Mouse (Mus musculus): ENCODE measurements around the gene Por. TPM values are rescaled to one million over a fixed set of nuclear protein-coding genes. Genes with fewer than 3 reads are reported as not detected.
A peak's percentile ranks its signal among the peaks of the same experiment; 100 is the strongest.

Gene Por
- total and polyA plus RNA-seq, 3 experiments, result 63.0 to 93.6 (median 77.4) TPM

- no peaks in the 10 kb centered on the region for H3K27me3 ChIP-seq (ENCODE audit: control insufficient read depth, insufficient read depth, low read length)
- no peaks in the 10 kb centered on the region for H3K4me1 ChIP-seq (ENCODE audit: control insufficient read depth, insufficient read depth, low read length)
- H3K4me3 ChIP-seq, result no peak overlapping the region
- no peak overlapping the region for H3K9ac ChIP-seq (ENCODE audit: low read depth, low read length)
- H3K79me2 ChIP-seq (replicated peaks; ENCODE audit: control insufficient read depth, insufficient read depth, low read length), result no peaks in the 10 kb centered on the region
- no peak overlapping the region for H3K27ac ChIP-seq
- no peaks in the 10 kb centered on the region for H3K36me3 ChIP-seq (ENCODE audit: control insufficient read depth, insufficient read depth, low read length)
- 53% methylated on average over 1 of the region's 1 CpGs for WGBS
- intact Hi-C loops (cut with DNase I), result no loop called here
- DNase-seq, result no peak
- TF ChIP-seq CTCF (IDR thresholded peaks at IDR 0.05) (no peak), POLR2A (IDR thresholded peaks at IDR 0.05; ENCODE audit: insufficient read depth, low read depth, low read length) (no peak), EP300 (IDR thresholded peaks at IDR 0.05; ENCODE audit: insufficient read depth, low read depth, low read length) (no peak)
These were observed 81.2 kb downstream of the Por start for GRCm38 (mm10) chr5:135751041-135751440.

DNA sequence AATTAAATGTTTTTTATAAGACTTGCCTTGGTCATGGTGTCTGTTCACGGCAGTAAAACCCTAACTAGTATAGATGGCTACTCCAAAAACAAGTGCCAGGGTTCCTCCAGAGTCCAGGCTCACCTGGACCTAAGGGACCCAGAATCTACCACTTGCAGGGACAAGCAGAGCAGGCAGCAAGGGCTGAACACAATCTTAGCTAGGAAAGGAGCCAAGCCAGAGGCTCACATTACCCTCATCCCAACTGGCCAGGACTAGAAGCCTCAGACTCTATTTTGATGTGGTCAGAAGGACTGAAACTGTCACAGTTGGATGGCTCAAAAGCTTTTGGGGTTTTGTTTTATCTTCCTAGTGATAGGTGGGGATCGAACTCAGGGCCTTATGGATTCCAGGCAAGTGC lies 81.8 kb downstream of the Por start:
- Histone ChIP-seq H3K9ac (ENCODE audit: low read depth, low read length) (no peak overlapping the region), H3K36me3 (ENCODE audit: control insufficient read depth, insufficient read depth, low read length) (no peaks in the 10 kb centered on the region), H3K4me1 (ENCODE audit: control insufficient read depth, insufficient read depth, low read length) (no peaks in the 10 kb centered on the region), H3K4me3 (no peak overlapping the region), H3K27me3 (ENCODE audit: control insufficient read depth, insufficient read depth, low read length) (no peaks in the 10 kb centered on the region), H3K79me2 (replicated peaks; ENCODE audit: control insufficient read depth, insufficient read depth, low read length) (no peaks in the 10 kb centered on the region), H3K27ac (no peak overlapping the region)
- TF ChIP-seq CTCF (IDR thresholded peaks at IDR 0.05) (no peak), POLR2A (IDR thresholded peaks at IDR 0.05; ENCODE audit: insufficient read depth, low read depth, low read length) (no peak), EP300 (IDR thresholded peaks at IDR 0.05; ENCODE audit: insufficient read depth, low read depth, low read length) (no peak)
- no peak for DNase-seq
- 71% methylated on average over 2 of the region's 2 CpGs for WGBS
- intact Hi-C loops (cut with DNase I), result no loop called here

- intact Hi-C loops (cut with DNase I), result loop anchor here (2.0 to 5.0 kb wide), 3 partner anchors 133 to 360 kb away; no protein-coding TSS in a partner anchor
- WGBS, result 77% methylated on average over 3 of the region's 3 CpGs
- Histone ChIP-seq H3K4me3 (no peak overlapping the region), H3K4me1 (ENCODE audit: control insufficient read depth, insufficient read depth, low read length) (peaks cover 2% of the 10 kb centered on the region), H3K79me2 (replicated peaks; ENCODE audit: control insufficient read depth, insufficient read depth, low read length) (no peaks in the 10 kb centered on the region), H3K27ac (no peak overlapping the region), H3K9ac (ENCODE audit: low read depth, low read length) (no peak overlapping the region), H3K36me3 (ENCODE audit: control insufficient read depth, insufficient read depth, low read length) (no peaks in the 10 kb centered on the region), H3K27me3 (ENCODE audit: control insufficient read depth, insufficient read depth, low read length) (no peaks in the 10 kb centered on the region)
- no peak for DNase-seq
- TF ChIP-seq POLR2A (IDR thresholded peaks at IDR 0.05; ENCODE audit: insufficient read depth, low read depth, low read length) (no peak), EP300 (IDR thresholded peaks at IDR 0.05; ENCODE audit: insufficient read depth, low read depth, low read length) (no peak), CTCF (IDR thresholded peaks at IDR 0.05) (no peak)
These were observed 92.0 kb downstream of the Por start for GRCm38 (mm10) chr5:135761881-135762280.

DNA sequence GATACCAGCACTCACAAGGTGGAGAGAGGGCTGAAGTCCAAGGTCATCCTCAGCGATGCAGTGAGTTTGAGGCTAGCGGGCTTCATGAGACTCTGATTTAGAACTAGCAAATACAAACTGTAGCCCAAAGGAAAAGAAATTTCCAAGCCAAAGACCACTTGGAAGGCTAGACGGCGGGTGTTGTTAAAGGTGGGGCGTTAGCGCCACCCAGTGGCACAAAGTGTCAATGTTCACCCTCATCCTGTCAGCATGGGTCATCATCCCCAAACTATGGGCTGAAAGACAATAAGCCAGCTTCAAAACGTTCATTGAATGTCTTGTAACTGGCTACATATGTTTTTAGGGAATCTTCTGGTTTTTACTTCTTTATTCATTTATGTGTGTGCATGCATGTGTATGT lies 93.7 kb downstream of the Por start:
- no peak overlapping the region for H3K4me3 ChIP-seq
- H3K36me3 ChIP-seq (ENCODE audit: control insufficient read depth, insufficient read depth, low read length), result no peaks in the 10 kb centered on the region
- DNase-seq, result peak; percentile 62 to 81
- intact Hi-C loops (cut with DNase I), result loop anchor here (1.0 to 5.0 kb wide), 4 partner anchors 135 to 361 kb away; no protein-coding TSS in a partner anchor
- H3K9ac ChIP-seq (ENCODE audit: low read depth, low read length), result no peak overlapping the region
- peak; percentile 91; the same call in 1 of the 2 replicates for TF ChIP-seq EP300 (IDR thresholded peaks at IDR 0.05; ENCODE audit: insufficient read depth, low read depth, low read length)
- TF ChIP-seq POLR2A (IDR thresholded peaks at IDR 0.05; ENCODE audit: insufficient read depth, low read depth, low read length), result no peak
- peak; percentile 95 for TF ChIP-seq CTCF (IDR thresholded peaks at IDR 0.05)
- H3K79me2 ChIP-seq (replicated peaks; ENCODE audit: control insufficient read depth, insufficient read depth, low read length), result no peaks in the 10 kb centered on the region
- H3K27me3 ChIP-seq (ENCODE audit: control insufficient read depth, insufficient read depth, low read length), result no peaks in the 10 kb centered on the region
- no peak overlapping the region for H3K27ac ChIP-seq
- peaks cover 2% of the 10 kb centered on the region for H3K4me1 ChIP-seq (ENCODE audit: control insufficient read depth, insufficient read depth, low read length)
- WGBS, result 2% methylated on average over 7 of the region's 7 CpGs

- 55% methylated on average over 3 of the region's 3 CpGs for WGBS
- DNase-seq, result no peak
- peaks cover 2% of the 10 kb centered on the region for H3K4me1 ChIP-seq (ENCODE audit: control insufficient read depth, insufficient read depth, low read length)
- intact Hi-C loops (cut with DNase I), result loop anchor here (5.0 kb wide), 2 partner anchors 213 to 363 kb away; no protein-coding TSS in a partner anchor
- H3K36me3 ChIP-seq (ENCODE audit: control insufficient read depth, insufficient read depth, low read length), result no peaks in the 10 kb centered on the region
- TF ChIP-seq POLR2A (IDR thresholded peaks at IDR 0.05; ENCODE audit: insufficient read depth, low read depth, low read length), result no peak
- no peak for TF ChIP-seq CTCF (IDR thresholded peaks at IDR 0.05)
- TF ChIP-seq EP300 (IDR thresholded peaks at IDR 0.05; ENCODE audit: insufficient read depth, low read depth, low read length), result no peak
- H3K27ac ChIP-seq, result no peak overlapping the region
- no peak overlapping the region for H3K9ac ChIP-seq (ENCODE audit: low read depth, low read length)
- no peak overlapping the region for H3K4me3 ChIP-seq
- no peaks in the 10 kb centered on the region for H3K27me3 ChIP-seq (ENCODE audit: control insufficient read depth, insufficient read depth, low read length)
- no peaks in the 10 kb centered on the region for H3K79me2 ChIP-seq (replicated peaks; ENCODE audit: control insufficient read depth, insufficient read depth, low read length)
These were observed 95.1 kb downstream of the Por start for GRCm38 (mm10) chr5:135764971-135765370.

DNA sequence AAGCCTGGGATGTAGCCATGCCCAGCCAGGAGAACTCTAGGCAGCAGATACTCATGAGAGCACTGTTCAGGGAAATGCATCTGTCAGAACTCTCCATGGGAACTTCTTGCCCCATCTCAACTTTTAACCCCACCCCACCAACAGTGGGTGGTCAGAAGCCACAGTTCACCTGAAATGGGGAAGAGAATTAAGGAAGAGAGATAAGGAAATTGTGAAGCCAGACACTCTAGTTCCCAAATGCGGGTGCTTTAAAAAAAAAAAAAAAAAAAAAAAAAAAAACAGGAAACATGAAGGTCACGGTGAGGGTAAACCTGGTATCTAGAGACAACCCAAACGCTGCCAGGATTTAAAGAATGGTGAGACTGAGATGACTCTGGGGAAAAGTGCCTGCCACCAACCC lies 102.7 kb downstream of the Por start:
- intact Hi-C loops (cut with DNase I), result no loop called here
- no peak for DNase-seq
- H3K27me3 ChIP-seq (ENCODE audit: control insufficient read depth, insufficient read depth, low read length), result no peaks in the 10 kb centered on the region
- 10% methylated on average over 3 of the region's 3 CpGs for WGBS
- no peaks in the 10 kb centered on the region for H3K4me1 ChIP-seq (ENCODE audit: control insufficient read depth, insufficient read depth, low read length)
- no peaks in the 10 kb centered on the region for H3K79me2 ChIP-seq (replicated peaks; ENCODE audit: control insufficient read depth, insufficient read depth, low read length)
- H3K9ac ChIP-seq (ENCODE audit: low read depth, low read length), result no peak overlapping the region
- TF ChIP-seq EP300 (IDR thresholded peaks at IDR 0.05; ENCODE audit: insufficient read depth, low read depth, low read length) (no peak), CTCF (IDR thresholded peaks at IDR 0.05) (no peak), POLR2A (IDR thresholded peaks at IDR 0.05; ENCODE audit: insufficient read depth, low read depth, low read length) (no peak)
- H3K36me3 ChIP-seq (ENCODE audit: control insufficient read depth, insufficient read depth, low read length), result no peaks in the 10 kb centered on the region
- no peak overlapping the region for H3K27ac ChIP-seq
- H3K4me3 ChIP-seq, result no peak overlapping the region
